Mouse (Mus musculus): Measurements from ENCODE around the gene Rassf3. TPM values are rescaled to one million over a fixed set of nuclear protein-coding genes. Genes with fewer than 3 reads are reported as not detected.
A peak's percentile ranks its signal among the peaks of the same experiment; 100 is the strongest.

The Rassf3 gene
- total and polyA plus RNA-seq, 2 experiments, result 13.4 to 20.0 TPM

DNA sequence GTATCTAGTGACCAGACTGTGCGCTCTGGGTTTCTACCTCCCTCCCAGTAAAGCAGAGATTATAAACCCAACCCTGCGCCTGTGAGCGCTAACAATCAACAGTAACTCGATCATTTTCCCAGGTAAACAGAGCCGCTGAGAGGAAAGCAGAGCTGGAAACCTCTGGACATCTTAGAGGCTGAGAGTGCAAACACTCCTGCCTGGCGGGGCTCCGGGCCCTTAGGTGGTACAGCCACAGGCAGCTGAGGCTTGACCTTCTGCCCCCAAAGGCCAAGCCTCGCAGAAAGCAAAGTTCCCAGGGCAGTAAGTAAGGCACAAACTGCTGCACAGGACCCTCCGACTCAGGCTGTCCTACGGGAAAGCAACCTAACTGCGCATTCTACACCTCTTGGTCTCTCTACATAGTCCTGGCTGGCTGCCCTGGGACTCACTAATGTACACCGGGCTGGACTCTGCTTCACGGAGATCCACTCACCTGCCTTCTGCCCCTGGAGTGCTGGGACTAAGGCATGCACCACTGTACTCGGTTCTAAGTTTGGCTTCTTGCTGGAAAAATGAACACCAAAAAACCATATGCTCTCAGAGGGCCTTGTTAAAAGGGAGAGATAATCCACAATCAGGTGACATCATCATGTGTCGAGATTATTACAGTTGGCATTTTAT is 41.6 kb downstream of the Rassf3 start:
- TF ChIP-seq CTCF (IDR thresholded peaks at IDR 0.05; ENCODE audit: low read depth, low read length) (no peak), POLR2A (IDR thresholded peaks at IDR 0.05; ENCODE audit: extremely low read depth, insufficient read depth, low read length) (no peak)
- Histone ChIP-seq H3K9ac (ENCODE audit: low read depth, low read length) (no peak overlapping the region), H3K4me1 (ENCODE audit: control insufficient read depth, insufficient read depth, low read length) (peaks cover 57% of the 10 kb centered on the region), H3K27ac (replicated peaks; ENCODE audit: insufficient read depth, low read depth, low read length) (peak overlapping the region; percentile 1; the same call in 1 of the 2 replicates), H3K79me2 (ENCODE audit: control insufficient read depth, insufficient read depth, low read length) (peaks cover 34% of the 10 kb centered on the region; the same call in 1 of the 2 replicates), H3K4me3 (ENCODE audit: insufficient read depth, low read depth, low read length) (no peak overlapping the region), H3K27me3 (ENCODE audit: control insufficient read depth, insufficient read depth, low read length) (no peaks in the 10 kb centered on the region), H3K36me3 (ENCODE audit: control insufficient read depth, insufficient read depth, low read length) (no peaks in the 10 kb centered on the region)
- WGBS, result 36% methylated on average over 15 of the region's 15 CpGs
- DNase-seq (ENCODE audit: extremely low read depth, low read depth, low spot score), result no peak

DNA sequence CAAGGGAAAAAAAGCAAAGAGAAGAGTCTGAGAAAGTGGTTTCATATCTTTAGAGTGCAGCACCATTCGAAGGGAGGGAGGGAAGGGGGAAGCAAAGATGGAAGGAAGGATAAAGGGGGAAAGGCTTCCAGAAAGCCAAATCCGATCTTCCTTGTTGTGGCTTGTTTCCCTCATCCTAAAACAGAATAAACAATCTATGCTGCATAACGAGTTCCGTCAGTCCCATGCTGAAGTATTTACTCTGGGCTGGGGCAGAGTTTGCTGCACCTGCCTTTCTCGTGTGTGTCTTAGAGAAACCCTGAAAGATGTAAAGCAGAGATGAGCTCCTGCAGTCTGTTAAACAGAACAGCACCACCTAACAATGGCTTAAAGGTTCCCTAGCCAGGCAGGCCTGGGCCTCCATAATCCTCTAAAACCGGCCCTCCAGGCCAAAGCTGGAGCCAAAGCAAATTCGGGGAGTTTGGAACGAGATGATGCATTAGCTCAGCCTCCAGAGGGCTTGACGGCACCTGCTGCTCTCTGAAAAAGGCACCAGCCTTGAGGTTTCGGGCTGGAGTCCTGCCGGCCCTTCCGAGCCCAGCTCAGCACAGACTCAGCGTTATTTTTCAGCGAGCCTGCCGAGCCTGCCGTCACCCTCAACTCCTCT is 43.4 kb downstream of the Rassf3 start:
- peaks cover 62% of the 10 kb centered on the region for H3K4me1 ChIP-seq (ENCODE audit: control insufficient read depth, insufficient read depth, low read length)
- 12% methylated on average over 16 of the region's 16 CpGs for WGBS
- no peaks in the 10 kb centered on the region for H3K27me3 ChIP-seq (ENCODE audit: control insufficient read depth, insufficient read depth, low read length)
- H3K36me3 ChIP-seq (ENCODE audit: control insufficient read depth, insufficient read depth, low read length), result no peaks in the 10 kb centered on the region
- peak; percentile 58 for DNase-seq (ENCODE audit: extremely low read depth, low read depth, low spot score)
- no peak overlapping the region for H3K4me3 ChIP-seq (ENCODE audit: insufficient read depth, low read depth, low read length)
- TF ChIP-seq POLR2A (IDR thresholded peaks at IDR 0.05; ENCODE audit: extremely low read depth, insufficient read depth, low read length) (no peak), CTCF (IDR thresholded peaks at IDR 0.05; ENCODE audit: low read depth, low read length) (no peak)
- H3K9ac ChIP-seq (ENCODE audit: low read depth, low read length), result peak overlapping the region; percentile 61; the same call in 1 of the 2 replicates
- H3K27ac ChIP-seq (replicated peaks; ENCODE audit: insufficient read depth, low read depth, low read length), result peak overlapping the region; percentile 57
- peaks cover 36% of the 10 kb centered on the region; the same call in 1 of the 2 replicates for H3K79me2 ChIP-seq (ENCODE audit: control insufficient read depth, insufficient read depth, low read length)

DNA sequence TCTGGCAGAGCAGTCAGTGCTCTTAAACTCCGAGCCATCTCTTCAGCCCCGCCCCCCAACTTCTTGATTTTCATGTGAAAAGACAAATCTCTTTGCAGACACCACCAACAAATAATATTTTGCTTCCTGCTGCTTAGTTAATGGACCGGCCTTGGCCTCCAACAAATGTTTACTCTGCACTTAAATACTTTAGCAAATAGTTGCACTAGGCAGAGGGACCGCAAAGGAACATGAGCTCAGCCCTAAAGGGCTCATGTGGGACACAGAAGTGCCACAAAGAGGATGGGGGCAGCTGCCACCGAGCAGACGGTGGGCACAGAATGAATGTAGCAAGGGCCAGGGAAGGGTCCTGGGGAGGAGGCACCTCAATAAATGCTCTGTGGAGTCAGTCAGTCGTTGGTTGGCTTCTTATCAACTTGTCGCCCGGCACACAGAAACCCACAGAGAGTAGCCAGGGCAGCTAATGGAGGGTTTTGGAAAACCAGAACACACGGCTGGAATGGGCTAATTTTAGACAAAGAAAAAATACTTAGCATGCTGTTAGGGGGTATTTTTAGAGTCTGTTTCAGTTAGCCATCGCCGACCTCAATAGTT is 44.0 kb downstream of the Rassf3 start:
- Histone ChIP-seq H3K27me3 (ENCODE audit: control insufficient read depth, insufficient read depth, low read length) (no peaks in the 10 kb centered on the region), H3K79me2 (ENCODE audit: control insufficient read depth, insufficient read depth, low read length) (peaks cover 36% of the 10 kb centered on the region; the same call in 1 of the 2 replicates), H3K36me3 (ENCODE audit: control insufficient read depth, insufficient read depth, low read length) (no peaks in the 10 kb centered on the region), H3K4me3 (ENCODE audit: insufficient read depth, low read depth, low read length) (no peak overlapping the region), H3K4me1 (ENCODE audit: control insufficient read depth, insufficient read depth, low read length) (peaks cover 68% of the 10 kb centered on the region), H3K27ac (replicated peaks; ENCODE audit: insufficient read depth, low read depth, low read length) (peak overlapping the region; percentile 57), H3K9ac (ENCODE audit: low read depth, low read length) (peak overlapping the region; percentile 35)
- 12% methylated on average over 12 of the region's 12 CpGs for WGBS
- no peak for TF ChIP-seq POLR2A (IDR thresholded peaks at IDR 0.05; ENCODE audit: extremely low read depth, insufficient read depth, low read length)
- DNase-seq (ENCODE audit: extremely low read depth, low read depth, low spot score), result peak; percentile 60

DNA sequence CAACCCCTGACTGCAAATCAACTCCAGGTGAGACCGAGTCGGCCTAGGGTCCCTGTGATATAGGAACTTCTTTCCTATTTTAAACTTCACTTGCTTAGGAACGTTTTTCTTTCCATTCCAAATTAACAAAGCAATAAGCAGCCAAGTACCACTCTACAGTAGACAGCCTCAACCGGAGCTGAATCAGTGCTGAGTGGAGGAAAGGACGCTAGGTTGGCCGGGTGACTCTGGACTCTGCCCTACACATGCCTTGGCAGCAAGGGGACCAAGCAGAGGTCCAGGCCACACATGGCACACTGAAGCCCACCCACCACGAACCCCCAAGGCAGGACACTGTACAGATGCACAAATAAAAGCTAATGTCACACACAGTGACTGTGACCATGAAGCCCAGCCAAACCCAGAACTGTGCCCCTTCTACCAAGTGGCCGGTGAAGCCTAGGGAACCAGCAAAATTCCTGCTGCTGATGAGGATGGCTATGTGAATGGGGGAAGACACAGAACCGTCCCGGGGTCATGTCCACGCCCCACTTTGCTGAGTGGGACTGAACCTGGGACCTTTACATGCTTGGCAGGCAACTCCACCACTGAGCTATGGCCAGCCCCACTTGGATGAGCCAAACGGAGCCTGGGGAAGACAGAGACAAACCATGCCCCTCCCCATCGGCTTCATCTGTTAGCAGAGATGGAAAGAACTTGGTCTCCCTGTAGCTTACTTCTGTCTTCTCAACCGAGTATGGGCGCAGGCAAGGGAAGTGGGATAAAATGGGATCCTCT is 45.2 kb downstream of the Rassf3 start:
- H3K4me1 ChIP-seq (ENCODE audit: control insufficient read depth, insufficient read depth, low read length), result peaks cover 66% of the 10 kb centered on the region
- no peak overlapping the region for H3K9ac ChIP-seq (ENCODE audit: low read depth, low read length)
- H3K36me3 ChIP-seq (ENCODE audit: control insufficient read depth, insufficient read depth, low read length), result no peaks in the 10 kb centered on the region
- no peaks in the 10 kb centered on the region for H3K27me3 ChIP-seq (ENCODE audit: control insufficient read depth, insufficient read depth, low read length)
- peak; percentile 63 for DNase-seq (ENCODE audit: extremely low read depth, low read depth, low spot score)
- no peak overlapping the region for H3K4me3 ChIP-seq (ENCODE audit: insufficient read depth, low read depth, low read length)
- TF ChIP-seq CTCF (IDR thresholded peaks at IDR 0.05; ENCODE audit: low read depth, low read length) (no peak), POLR2A (IDR thresholded peaks at IDR 0.05; ENCODE audit: extremely low read depth, insufficient read depth, low read length) (no peak)
- peak overlapping the region; percentile 89 for H3K27ac ChIP-seq (replicated peaks; ENCODE audit: insufficient read depth, low read depth, low read length)
- 20% methylated on average over 15 of the region's 15 CpGs for WGBS
- peaks cover 28% of the 10 kb centered on the region; the same call in 1 of the 2 replicates for H3K79me2 ChIP-seq (ENCODE audit: control insufficient read depth, insufficient read depth, low read length)

DNA sequence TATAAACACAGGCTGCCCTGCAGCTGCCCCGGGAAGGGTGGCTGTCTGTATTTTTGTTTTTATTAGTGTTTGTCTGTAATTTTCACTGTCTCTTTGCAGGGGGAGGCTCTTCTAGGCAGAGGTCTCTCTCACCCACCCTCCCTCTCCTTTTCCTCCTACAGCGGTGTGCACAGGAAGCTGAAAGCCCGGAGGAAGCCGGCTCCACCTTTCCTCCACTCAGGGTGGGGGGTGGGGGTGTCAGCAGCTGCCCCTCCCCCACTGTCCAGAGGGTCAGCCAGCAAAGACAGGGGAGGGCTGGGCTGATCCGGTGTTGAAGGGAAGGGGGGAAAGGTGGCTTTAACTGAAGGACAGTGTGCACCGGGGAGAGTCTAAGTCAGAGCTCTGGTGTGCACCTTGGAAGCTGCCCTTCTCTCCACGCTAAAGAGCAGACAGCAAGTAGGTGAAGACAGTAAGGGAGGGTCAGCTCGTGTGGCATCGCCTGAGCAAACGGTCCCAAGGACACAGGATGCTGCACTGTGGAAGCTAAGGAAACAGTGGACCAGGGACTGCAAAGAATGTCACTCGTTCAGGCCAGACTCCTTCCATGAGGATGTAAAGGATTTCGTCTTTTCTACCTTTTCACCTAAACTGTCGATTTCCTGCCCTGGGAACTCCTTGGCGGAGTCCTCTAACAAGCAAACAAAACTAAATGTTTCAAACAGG is 46.0 kb downstream of the Rassf3 start:
- Histone ChIP-seq H3K9ac (ENCODE audit: low read depth, low read length) (peak overlapping the region; percentile 59), H3K27me3 (ENCODE audit: control insufficient read depth, insufficient read depth, low read length) (no peaks in the 10 kb centered on the region), H3K27ac (replicated peaks; ENCODE audit: insufficient read depth, low read depth, low read length) (peak overlapping the region; percentile 89), H3K79me2 (ENCODE audit: control insufficient read depth, insufficient read depth, low read length) (peaks cover 30% of the 10 kb centered on the region), H3K36me3 (ENCODE audit: control insufficient read depth, insufficient read depth, low read length) (no peaks in the 10 kb centered on the region), H3K4me3 (ENCODE audit: insufficient read depth, low read depth, low read length) (no peak overlapping the region), H3K4me1 (ENCODE audit: control insufficient read depth, insufficient read depth, low read length) (peaks cover 63% of the 10 kb centered on the region)
- WGBS, result 10% methylated on average over 14 of the region's 14 CpGs
- DNase-seq (ENCODE audit: extremely low read depth, low read depth, low spot score), result peak; percentile 50
- TF ChIP-seq POLR2A (IDR thresholded peaks at IDR 0.05; ENCODE audit: extremely low read depth, insufficient read depth, low read length), result no peak
- TF ChIP-seq CTCF (IDR thresholded peaks at IDR 0.05; ENCODE audit: low read depth, low read length), result no peak
